Mouse (Mus musculus): ENCODE results near the gene Mctp2.
"Not testable (repeated sequence)": the region's sequence is repeated elsewhere in the genome, so short reads cannot be mapped to it uniquely, and the experiment has no call there.

Gene Mctp2

GRCm38 (mm10) chr7:72269994-72270393 is 36.4 kb downstream of the Mctp2 start:
- no peak for DNase-seq

GRCm38 (mm10) chr7:72260766-72261655 is 45.4 kb downstream of the Mctp2 start:
- DNase-seq, result no peak

- DNase-seq, result no peak
These were observed 47.4 kb downstream of the Mctp2 start for GRCm38 (mm10) chr7:72259045-72259444.

GRCm38 (mm10) chr7:72250326-72250725 is 56.1 kb downstream of the Mctp2 start:
- not testable (repeated sequence) for DNase-seq

GRCm38 (mm10) chr7:72241269-72241668 is 65.1 kb downstream of the Mctp2 start:
- no peak for DNase-seq

GRCm38 (mm10) chr7:72239782-72240493 is 66.5 kb downstream of the Mctp2 start:
- peak; percentile 22 to 44 for DNase-seq

- DNase-seq, result peak; percentile 24 to 78
These were observed 67.8 kb downstream of the Mctp2 start for GRCm38 (mm10) chr7:72238575-72238974.

GRCm38 (mm10) chr7:72234433-72234998 is 71.9 kb downstream of the Mctp2 start:
- no peak for DNase-seq

GRCm38 (mm10) chr7:72231182-72231877 is 75.1 kb downstream of the Mctp2 start:
- DNase-seq, result peak; percentile 17 to 50

- no peak for DNase-seq
These were observed 76.5 kb downstream of the Mctp2 start for GRCm38 (mm10) chr7:72229925-72230324.

- DNase-seq, result no peak
These were observed 82.8 kb downstream of the Mctp2 start for GRCm38 (mm10) chr7:72223558-72223957.

GRCm38 (mm10) chr7:72222532-72222931 is 83.9 kb downstream of the Mctp2 start:
- DNase-seq, result no peak

GRCm38 (mm10) chr7:72218048-72218447 is 88.4 kb downstream of the Mctp2 start:
- DNase-seq, result no peak

GRCm38 (mm10) chr7:72215563-72216215 is 90.7 kb downstream of the Mctp2 start:
- no peak for DNase-seq

GRCm38 (mm10) chr7:72210201-72210600 is 96.2 kb downstream of the Mctp2 start:
- peak in 1 of 2 experiments; percentile 8 for DNase-seq

GRCm38 (mm10) chr7:72209296-72209695 is 97.1 kb downstream of the Mctp2 start:
- DNase-seq, result peak; percentile 13 to 15

GRCm38 (mm10) chr7:72206841-72207240 is 99.6 kb downstream of the Mctp2 start:
- DNase-seq, result no peak

- DNase-seq, result no peak
These were observed 110.7 kb downstream of the Mctp2 start for GRCm38 (mm10) chr7:72195709-72196108.

GRCm38 (mm10) chr7:72193304-72193703 is 113.1 kb downstream of the Mctp2 start:
- DNase-seq, result no peak

- DNase-seq, result no peak
These were observed 124.8 kb downstream of the Mctp2 start for GRCm38 (mm10) chr7:72181651-72182050.

GRCm38 (mm10) chr7:72169320-72169719 is 137.1 kb downstream of the Mctp2 start:
- no peak for DNase-seq
